Mouse (Mus musculus): ENCODE data around the gene Pak7. TPM values are rescaled to one million over a fixed set of nuclear protein-coding genes. Genes with fewer than 3 reads are reported as not detected.
A peak's percentile ranks its signal among the peaks of the same experiment; 100 is the strongest.
"Not testable (repeated sequence)": the region's sequence is repeated elsewhere in the genome, so short reads cannot be mapped to it uniquely, and the experiment has no call there.

The Pak7 gene
- polyA plus RNA-seq, 1 experiment, result 0.53 TPM

DNA sequence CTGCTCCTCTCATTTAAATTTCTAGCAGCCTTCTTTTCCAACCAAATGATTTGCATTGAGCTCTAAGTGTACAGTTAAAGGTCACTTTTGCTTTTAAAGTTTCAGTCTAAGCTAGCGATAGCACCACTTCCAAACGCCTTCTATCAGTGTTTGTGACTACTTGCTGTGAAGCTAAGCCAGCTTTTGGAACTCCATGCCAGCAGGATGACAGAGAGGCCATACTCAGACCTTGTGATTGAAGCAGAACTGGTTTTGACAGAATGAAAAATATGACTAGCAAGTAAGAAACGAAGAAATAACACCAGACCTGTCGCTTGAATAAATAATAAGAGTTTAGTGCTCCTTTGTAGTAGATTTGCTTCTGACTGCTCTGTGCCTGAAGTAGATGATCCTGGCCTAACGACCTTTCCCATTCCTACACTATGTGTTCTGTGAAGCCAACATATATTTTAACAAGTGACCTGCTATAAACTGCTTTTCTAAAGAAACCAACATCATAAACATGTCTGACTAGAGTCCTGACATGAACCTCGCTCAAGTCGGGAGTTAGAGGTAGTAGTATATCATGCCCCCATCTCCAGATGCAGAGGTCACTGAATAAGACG is 38.0 kb downstream of the Pak7 start:
- Histone ChIP-seq H3K27ac (ENCODE audit: insufficient read depth, low read length) (no peak overlapping the region), H3K4me1 (ENCODE audit: control insufficient read depth, insufficient read depth, low read length) (no peaks in the 10 kb centered on the region; the same call in 1 of the 2 replicates), H3K4me3 (ENCODE audit: insufficient read depth, low read length) (no peak overlapping the region)
- no peak for TF ChIP-seq CTCF (IDR thresholded peaks at IDR 0.05; ENCODE audit: borderline replicate concordance, insufficient read depth, low read length)
- TF ChIP-seq POLR2A (IDR thresholded peaks at IDR 0.05; ENCODE audit: low read depth, low read length), result no peak

DNA sequence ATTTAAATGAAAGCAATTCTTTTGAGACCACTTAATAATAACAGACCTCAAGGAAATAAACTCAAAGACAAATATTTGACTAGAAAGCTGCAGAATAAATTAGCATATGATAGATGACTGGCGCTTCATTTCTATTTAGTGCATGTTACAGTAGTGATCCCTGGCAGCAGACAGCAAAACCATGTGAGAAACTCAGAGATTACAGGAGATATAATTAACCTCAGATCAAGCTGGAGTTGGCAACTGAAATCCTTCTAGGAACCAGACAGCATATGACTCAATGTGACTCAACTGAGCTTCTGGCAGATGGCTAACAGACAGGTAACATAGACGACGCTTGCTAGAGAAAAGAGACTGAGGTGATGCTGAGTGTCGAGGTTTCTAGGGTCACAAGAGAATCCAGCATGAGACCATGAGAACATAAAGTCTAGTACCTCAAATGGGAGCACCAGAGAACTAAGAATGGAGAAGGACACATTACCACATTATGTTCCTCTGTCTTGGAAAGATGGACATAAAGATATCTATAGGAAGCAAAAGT is 43.5 kb downstream of the Pak7 start:
- H3K4me1 ChIP-seq (ENCODE audit: control insufficient read depth, insufficient read depth, low read length); H3K27ac ChIP-seq (ENCODE audit: insufficient read depth, low read length); H3K4me3 ChIP-seq (ENCODE audit: insufficient read depth, low read length): not testable (repeated sequence)

- no peak for TF ChIP-seq CTCF (IDR thresholded peaks at IDR 0.05; ENCODE audit: borderline replicate concordance, insufficient read depth, low read length)
- H3K27ac ChIP-seq (ENCODE audit: insufficient read depth, low read length), result no peak overlapping the region
- peaks cover under 1% of the 10 kb centered on the region; the same call in 1 of the 2 replicates for H3K4me1 ChIP-seq (ENCODE audit: control insufficient read depth, insufficient read depth, low read length)
- H3K4me3 ChIP-seq (ENCODE audit: insufficient read depth, low read length), result no peak overlapping the region
These were observed 57.8 kb downstream of the Pak7 start for GRCm38 (mm10) chr2:136329974-136330373.

GRCm38 (mm10) chr2:136325646-136326045 is 62.1 kb downstream of the Pak7 start:
- TF ChIP-seq POLR2A (IDR thresholded peaks at IDR 0.05; ENCODE audit: low read depth, low read length), result no peak
- TF ChIP-seq CTCF (IDR thresholded peaks at IDR 0.05; ENCODE audit: borderline replicate concordance, insufficient read depth, low read length), result no peak
- Histone ChIP-seq H3K4me3 (ENCODE audit: insufficient read depth, low read length) (no peak overlapping the region), H3K27ac (ENCODE audit: insufficient read depth, low read length) (peak overlapping the region; percentile 20; the same call in 1 of the 2 replicates), H3K4me1 (ENCODE audit: control insufficient read depth, insufficient read depth, low read length) (peaks cover 3% of the 10 kb centered on the region; the same call in 1 of the 2 replicates)

GRCm38 (mm10) chr2:136309313-136309712 is 78.5 kb downstream of the Pak7 start:
- Histone ChIP-seq H3K27ac (ENCODE audit: insufficient read depth, low read length) (no peak overlapping the region), H3K4me3 (ENCODE audit: insufficient read depth, low read length) (no peak overlapping the region), H3K4me1 (ENCODE audit: control insufficient read depth, insufficient read depth, low read length) (no peaks in the 10 kb centered on the region)
- TF ChIP-seq POLR2A (IDR thresholded peaks at IDR 0.05; ENCODE audit: low read depth, low read length) (no peak), CTCF (IDR thresholded peaks at IDR 0.05; ENCODE audit: borderline replicate concordance, insufficient read depth, low read length) (no peak)

- TF ChIP-seq CTCF (IDR thresholded peaks at IDR 0.05; ENCODE audit: borderline replicate concordance, insufficient read depth, low read length) (no peak), POLR2A (IDR thresholded peaks at IDR 0.05; ENCODE audit: low read depth, low read length) (no peak)
These were observed 79.0 kb downstream of the Pak7 start for GRCm38 (mm10) chr2:136308743-136309142.

GRCm38 (mm10) chr2:136302201-136302600 is 85.6 kb downstream of the Pak7 start:
- TF ChIP-seq CTCF (IDR thresholded peaks at IDR 0.05; ENCODE audit: borderline replicate concordance, insufficient read depth, low read length), result no peak
- TF ChIP-seq POLR2A (IDR thresholded peaks at IDR 0.05; ENCODE audit: low read depth, low read length), result no peak
- H3K4me3 ChIP-seq (ENCODE audit: insufficient read depth, low read length), result no peak overlapping the region
- H3K4me1 ChIP-seq (ENCODE audit: control insufficient read depth, insufficient read depth, low read length), result no peaks in the 10 kb centered on the region
- no peak overlapping the region for H3K27ac ChIP-seq (ENCODE audit: insufficient read depth, low read length)

More at GRCm38 (mm10) chr2:136308743-136309142, 79.0 kb downstream of the Pak7 start:
- H3K27ac ChIP-seq (ENCODE audit: insufficient read depth, low read length), result no peak overlapping the region
- H3K4me1 ChIP-seq (ENCODE audit: control insufficient read depth, insufficient read depth, low read length), result no peaks in the 10 kb centered on the region
- no peak overlapping the region for H3K4me3 ChIP-seq (ENCODE audit: insufficient read depth, low read length)

- Histone ChIP-seq H3K4me3 (ENCODE audit: insufficient read depth, low read length) (no peak overlapping the region), H3K4me1 (ENCODE audit: control insufficient read depth, insufficient read depth, low read length) (no peaks in the 10 kb centered on the region), H3K27ac (ENCODE audit: insufficient read depth, low read length) (no peak overlapping the region)
- TF ChIP-seq CTCF (IDR thresholded peaks at IDR 0.05; ENCODE audit: borderline replicate concordance, insufficient read depth, low read length), result no peak
- no peak for TF ChIP-seq POLR2A (IDR thresholded peaks at IDR 0.05; ENCODE audit: low read depth, low read length)
These were observed 86.4 kb downstream of the Pak7 start for GRCm38 (mm10) chr2:136301406-136301805.

GRCm38 (mm10) chr2:136297371-136297770 is 90.4 kb downstream of the Pak7 start:
- no peak overlapping the region for H3K27ac ChIP-seq (ENCODE audit: insufficient read depth, low read length)
- no peaks in the 10 kb centered on the region for H3K4me1 ChIP-seq (ENCODE audit: control insufficient read depth, insufficient read depth, low read length)
- TF ChIP-seq POLR2A (IDR thresholded peaks at IDR 0.05; ENCODE audit: low read depth, low read length) (no peak), CTCF (IDR thresholded peaks at IDR 0.05; ENCODE audit: borderline replicate concordance, insufficient read depth, low read length) (no peak)
- no peak overlapping the region for H3K4me3 ChIP-seq (ENCODE audit: insufficient read depth, low read length)

GRCm38 (mm10) chr2:136282043-136282442 is 105.7 kb downstream of the Pak7 start:
- TF ChIP-seq POLR2A (IDR thresholded peaks at IDR 0.05; ENCODE audit: low read depth, low read length) (no peak), CTCF (IDR thresholded peaks at IDR 0.05; ENCODE audit: borderline replicate concordance, insufficient read depth, low read length) (no peak)
- H3K27ac ChIP-seq (ENCODE audit: insufficient read depth, low read length), result no peak overlapping the region
- no peaks in the 10 kb centered on the region for H3K4me1 ChIP-seq (ENCODE audit: control insufficient read depth, insufficient read depth, low read length)
- H3K4me3 ChIP-seq (ENCODE audit: insufficient read depth, low read length), result no peak overlapping the region

- not testable (repeated sequence) for H3K27ac ChIP-seq (ENCODE audit: insufficient read depth, low read length); H3K4me1 ChIP-seq (ENCODE audit: control insufficient read depth, insufficient read depth, low read length); H3K4me3 ChIP-seq (ENCODE audit: insufficient read depth, low read length)
These were observed 145.8 kb downstream of the Pak7 start for GRCm38 (mm10) chr2:136241960-136242359.
